Mouse (Mus musculus): Measurements from ENCODE around the gene Sh2d3c. TPM values are rescaled to one million over a fixed set of nuclear protein-coding genes. Genes with fewer than 3 reads are reported as not detected.

Sh2d3c gene
- polyA plus RNA-seq, 1 experiment from 2014 or later, result 46.2 TPM

DNA sequence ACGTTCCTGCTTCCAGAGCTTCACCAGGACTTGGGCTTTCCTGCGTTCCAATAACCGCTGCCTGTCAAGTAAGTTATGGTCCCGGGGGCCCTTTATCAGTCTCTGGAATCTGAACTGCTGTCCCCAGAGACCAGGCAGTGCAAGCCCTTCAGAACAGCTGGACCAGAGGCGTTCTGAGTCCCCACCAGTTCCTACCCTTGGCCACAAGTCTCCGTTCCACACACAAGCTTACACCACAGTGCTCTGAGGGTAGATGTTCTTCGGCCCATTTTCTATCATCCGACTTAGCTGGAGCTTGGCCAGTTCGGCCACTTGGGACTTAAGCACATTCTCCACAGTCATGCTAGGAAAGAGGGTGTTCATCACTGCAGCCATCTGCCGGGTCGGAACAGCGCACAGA is 46.4 kb downstream of the Sh2d3c start:
- Histone ChIP-seq H3K4me2 (ENCODE audit: low read depth, low read length) (no peak overlapping the region), H3K36me3 (ENCODE audit: control insufficient read depth, insufficient read depth, low read length) (peaks cover 4% of the 10 kb centered on the region; the same call in 1 of the 2 replicates), H3K27me3 (ENCODE audit: control insufficient read depth, insufficient read depth, low read depth, low read length) (no peaks in the 10 kb centered on the region), H3K9me3 (ENCODE audit: control insufficient read depth, low read length) (no peaks in the 10 kb centered on the region), H3K27ac (ENCODE audit: low read length) (no peak overlapping the region), H3K4me1 (replicated peaks; ENCODE audit: control insufficient read depth, insufficient read depth, low read length) (peaks cover 4% of the 10 kb centered on the region; the same call in 1 of the 2 replicates), H3K9ac (ENCODE audit: low read length) (no peak overlapping the region), H3K4me3 (ENCODE audit: low read length) (no peak overlapping the region)
- ATAC-seq (ENCODE audit: low read depth), result no peak
- 68% methylated on average over 12 of the region's 12 CpGs for WGBS

DNA sequence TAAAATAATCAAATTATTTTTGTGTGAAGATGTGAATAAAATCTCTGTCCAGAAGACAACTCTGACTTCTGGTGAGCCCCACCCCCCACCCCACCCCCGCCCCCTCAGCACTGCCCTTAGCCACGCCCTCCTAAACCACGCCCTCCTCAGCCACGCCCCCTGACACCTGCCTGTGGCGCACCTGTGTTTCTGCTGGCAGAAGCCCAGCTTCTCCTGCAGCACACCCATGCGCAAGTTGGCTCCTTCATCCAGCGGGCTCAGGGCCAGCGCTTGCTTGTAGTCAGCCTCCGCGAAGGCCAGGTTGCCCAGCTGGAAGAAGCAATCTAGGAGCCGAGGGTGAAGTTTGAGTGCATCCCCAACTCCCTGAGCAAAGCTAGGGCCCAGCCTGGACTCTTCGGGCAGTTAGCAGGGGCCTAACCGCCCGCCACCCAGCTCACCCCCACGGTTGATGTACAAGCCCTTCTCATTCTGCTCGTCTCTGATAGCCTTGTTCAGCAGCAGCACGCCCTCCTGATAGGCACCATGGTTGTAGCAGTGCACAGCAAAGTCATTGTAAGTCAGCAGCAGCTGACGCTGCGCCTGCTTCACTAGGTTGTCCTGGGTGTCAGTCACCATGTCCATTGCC is 47.9 kb downstream of the Sh2d3c start:
- H3K4me1 ChIP-seq (replicated peaks; ENCODE audit: control insufficient read depth, insufficient read depth, low read length), result peaks cover 4% of the 10 kb centered on the region; the same call in 1 of the 2 replicates
- H3K4me3 ChIP-seq (ENCODE audit: low read length), result no peak overlapping the region
- H3K27me3 ChIP-seq (ENCODE audit: control insufficient read depth, insufficient read depth, low read depth, low read length), result no peaks in the 10 kb centered on the region
- no peak overlapping the region for H3K9ac ChIP-seq (ENCODE audit: low read length)
- H3K9me3 ChIP-seq (ENCODE audit: control insufficient read depth, low read length), result no peaks in the 10 kb centered on the region
- peak; percentile 32; the same call in 1 of the 2 replicates for ATAC-seq (ENCODE audit: low read depth)
- H3K36me3 ChIP-seq (ENCODE audit: control insufficient read depth, insufficient read depth, low read length), result no peaks in the 10 kb centered on the region
- 42% methylated on average over 19 of the region's 19 CpGs for WGBS
- no peak overlapping the region for H3K4me2 ChIP-seq (ENCODE audit: low read depth, low read length)
- no peak overlapping the region for H3K27ac ChIP-seq (ENCODE audit: low read length)

DNA sequence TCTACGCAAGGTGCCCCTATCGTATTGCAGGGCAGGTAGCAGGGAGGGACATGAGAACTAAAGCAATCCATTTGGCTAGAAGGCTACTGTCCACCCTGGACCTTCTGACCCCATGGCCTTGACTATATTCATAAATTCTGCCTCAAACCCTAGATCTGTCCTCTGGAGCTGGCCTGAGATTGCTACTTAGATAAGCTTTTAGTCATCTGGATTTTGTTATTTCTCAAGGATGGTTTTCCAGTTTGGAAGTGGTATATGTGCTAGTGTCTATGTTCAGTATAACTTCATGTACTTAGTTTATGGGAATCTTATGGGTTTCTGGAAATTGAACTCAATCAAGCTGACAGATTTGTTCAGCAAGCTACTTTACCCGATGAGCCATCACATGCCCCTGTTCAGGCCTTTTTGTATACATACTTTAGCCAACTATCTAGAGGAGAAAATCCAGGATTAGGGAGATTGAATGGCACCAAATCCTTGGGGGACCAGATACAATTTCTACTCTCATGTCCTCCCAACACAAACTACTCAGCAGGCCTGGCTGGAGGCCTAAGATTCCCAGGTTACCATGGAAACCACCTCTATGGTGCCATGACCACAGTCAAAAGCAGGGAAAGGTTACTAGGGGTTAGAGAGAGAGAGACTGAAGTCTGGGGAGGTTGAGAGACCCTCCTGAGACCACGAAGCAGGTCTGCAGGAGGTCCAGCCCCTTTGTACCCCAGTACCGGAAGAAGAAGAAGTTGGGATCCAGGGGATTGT is 48.7 kb downstream of the Sh2d3c start:
- Histone ChIP-seq H3K4me3 (ENCODE audit: low read length) (no peak overlapping the region), H3K4me2 (ENCODE audit: low read depth, low read length) (no peak overlapping the region), H3K4me1 (replicated peaks; ENCODE audit: control insufficient read depth, insufficient read depth, low read length) (peaks cover 4% of the 10 kb centered on the region; the same call in 1 of the 2 replicates), H3K36me3 (ENCODE audit: control insufficient read depth, insufficient read depth, low read length) (no peaks in the 10 kb centered on the region), H3K9me3 (ENCODE audit: control insufficient read depth, low read length) (no peaks in the 10 kb centered on the region), H3K27ac (ENCODE audit: low read length) (no peak overlapping the region), H3K9ac (ENCODE audit: low read length) (no peak overlapping the region), H3K27me3 (ENCODE audit: control insufficient read depth, insufficient read depth, low read depth, low read length) (no peaks in the 10 kb centered on the region)
- 70% methylated on average over 5 of the region's 5 CpGs for WGBS
- ATAC-seq (ENCODE audit: low read depth), result no peak

DNA sequence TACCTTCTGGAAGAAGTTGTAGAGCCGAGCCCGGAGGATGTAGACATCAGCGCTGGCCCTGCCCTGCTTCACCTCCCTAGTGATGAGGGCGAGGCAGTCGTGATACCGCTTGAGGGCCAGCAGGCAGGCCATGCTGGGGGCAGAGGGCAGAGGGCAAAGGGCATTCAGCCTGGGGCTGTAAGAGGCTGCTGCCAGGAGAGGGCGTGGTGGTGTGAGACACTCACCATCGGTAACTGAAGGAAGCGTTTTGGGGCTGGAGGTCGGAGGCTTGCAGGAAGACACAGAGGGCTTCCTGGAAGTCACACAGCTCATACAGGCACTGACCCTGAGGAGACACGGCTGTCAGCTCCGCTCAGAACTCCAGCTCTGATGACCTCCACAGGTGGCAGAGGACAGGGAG is 51.0 kb downstream of the Sh2d3c start:
- WGBS, result 26% methylated on average over 12 of the region's 12 CpGs
- H3K27ac ChIP-seq (ENCODE audit: low read length), result no peak overlapping the region
- H3K4me1 ChIP-seq (replicated peaks; ENCODE audit: control insufficient read depth, insufficient read depth, low read length), result peaks cover 16% of the 10 kb centered on the region
- no peak overlapping the region for H3K9ac ChIP-seq (ENCODE audit: low read length)
- H3K9me3 ChIP-seq (ENCODE audit: control insufficient read depth, low read length), result no peaks in the 10 kb centered on the region
- no peaks in the 10 kb centered on the region for H3K36me3 ChIP-seq (ENCODE audit: control insufficient read depth, insufficient read depth, low read length)
- no peak overlapping the region for H3K4me2 ChIP-seq (ENCODE audit: low read depth, low read length)
- no peak for ATAC-seq (ENCODE audit: low read depth)
- H3K27me3 ChIP-seq (ENCODE audit: control insufficient read depth, insufficient read depth, low read depth, low read length), result no peaks in the 10 kb centered on the region
- no peak overlapping the region for H3K4me3 ChIP-seq (ENCODE audit: low read length)

DNA sequence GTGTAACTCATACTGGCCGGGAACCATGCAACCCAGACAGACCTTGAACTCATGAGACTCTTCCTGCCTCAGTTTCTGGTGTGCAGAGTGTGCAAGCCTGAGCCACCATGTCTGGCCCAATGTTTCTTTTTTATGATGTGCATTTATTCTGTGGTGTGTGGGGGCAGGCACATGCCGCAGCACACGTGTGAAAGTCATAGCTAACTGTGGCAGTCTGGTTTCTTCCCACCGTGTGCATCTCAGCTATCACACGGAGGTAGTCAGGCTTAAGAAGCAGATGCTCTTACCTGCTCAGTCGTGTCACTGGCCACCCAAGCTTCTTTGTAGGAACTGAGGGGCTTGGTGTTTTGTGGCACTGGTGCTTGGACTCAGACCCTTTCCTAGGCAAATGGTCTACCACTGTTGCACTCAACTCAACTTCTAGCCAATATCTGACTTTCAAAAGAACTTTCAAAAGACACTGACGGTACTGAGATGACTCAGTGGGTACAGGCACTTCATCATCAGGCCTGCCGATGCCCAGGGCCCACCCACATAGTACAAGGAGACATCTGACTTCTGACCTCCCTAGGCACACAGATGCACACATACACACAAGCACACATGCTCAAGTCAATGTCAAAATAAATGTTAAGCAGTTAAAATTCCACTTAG is 51.9 kb downstream of the Sh2d3c start:
- H3K4me2 ChIP-seq (ENCODE audit: low read depth, low read length), result no peak overlapping the region
- ATAC-seq (ENCODE audit: low read depth), result no peak
- H3K4me3 ChIP-seq (ENCODE audit: low read length), result no peak overlapping the region
- no peak overlapping the region for H3K9ac ChIP-seq (ENCODE audit: low read length)
- H3K4me1 ChIP-seq (replicated peaks; ENCODE audit: control insufficient read depth, insufficient read depth, low read length), result peaks cover 16% of the 10 kb centered on the region
- 66% methylated on average over 8 of the region's 8 CpGs for WGBS
- no peaks in the 10 kb centered on the region for H3K9me3 ChIP-seq (ENCODE audit: control insufficient read depth, low read length)
- H3K36me3 ChIP-seq (ENCODE audit: control insufficient read depth, insufficient read depth, low read length), result no peaks in the 10 kb centered on the region
- no peak overlapping the region for H3K27ac ChIP-seq (ENCODE audit: low read length)
- no peaks in the 10 kb centered on the region for H3K27me3 ChIP-seq (ENCODE audit: control insufficient read depth, insufficient read depth, low read depth, low read length)

DNA sequence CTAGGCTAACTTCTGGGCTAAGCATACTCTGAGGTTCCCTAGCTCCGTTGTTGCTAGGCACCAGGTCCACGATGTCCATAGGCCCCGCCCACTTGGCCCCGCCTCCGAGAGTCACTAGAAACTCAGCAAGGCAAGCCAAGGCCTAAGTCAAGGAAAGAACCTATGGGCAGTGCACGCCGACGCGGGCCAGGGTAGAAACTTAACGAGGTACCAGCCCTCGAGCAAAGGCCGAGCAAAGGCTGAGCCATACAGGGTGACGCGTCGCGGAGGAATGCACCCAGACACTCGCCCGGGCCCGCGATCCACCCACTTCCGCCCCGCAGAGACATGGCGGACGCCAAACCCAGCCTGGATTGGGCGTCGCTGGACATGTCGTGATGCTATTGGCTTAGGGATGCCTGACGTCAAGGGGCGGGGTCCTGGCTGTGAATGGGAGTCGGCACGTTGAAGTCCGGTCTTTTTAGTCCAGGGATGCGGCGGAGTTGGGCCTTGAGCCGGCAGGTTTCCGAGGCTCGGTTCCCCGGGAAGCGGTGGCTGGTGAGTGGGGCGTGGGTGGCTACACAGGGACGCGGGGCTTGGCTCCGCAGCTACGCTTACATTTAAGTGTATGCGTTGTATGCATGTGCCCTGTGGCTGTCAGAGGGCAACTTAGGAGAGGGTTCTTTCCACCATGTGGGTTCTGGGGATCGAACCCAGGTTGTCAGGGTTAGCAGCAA is 54.7 kb downstream of the Sh2d3c start, which contains the start of the genes Ttc16 and Ptrh1:
Ttc16 (minus strand) TSS at position 275 of the 716 bp plus-strand sequence.
Ptrh1 (plus strand) TSS at position 428 of the 716 bp plus-strand sequence.
- Histone ChIP-seq H3K4me3 (ENCODE audit: low read length) (peak within 1 kb of the TSS; percentile 70), H3K27ac (ENCODE audit: low read length) (peak within 1 kb of the TSS; percentile 68), H3K4me1 (replicated peaks; ENCODE audit: control insufficient read depth, insufficient read depth, low read length) (peaks cover 16% of the 10 kb centered on the region), H3K36me3 (ENCODE audit: control insufficient read depth, insufficient read depth, low read length) (no peaks in the 10 kb centered on the region), H3K9ac (ENCODE audit: low read length) (peak within 1 kb of the TSS; percentile 72), H3K4me2 (ENCODE audit: low read depth, low read length) (peak within 1 kb of the TSS; percentile 95), H3K27me3 (ENCODE audit: control insufficient read depth, insufficient read depth, low read depth, low read length) (no peaks in the 10 kb centered on the region), H3K9me3 (ENCODE audit: control insufficient read depth, low read length) (no peaks in the 10 kb centered on the region)
- peak; percentile 98 for ATAC-seq (ENCODE audit: low read depth)
- under 1% methylated on average over 41 of the region's 46 CpGs for WGBS

DNA sequence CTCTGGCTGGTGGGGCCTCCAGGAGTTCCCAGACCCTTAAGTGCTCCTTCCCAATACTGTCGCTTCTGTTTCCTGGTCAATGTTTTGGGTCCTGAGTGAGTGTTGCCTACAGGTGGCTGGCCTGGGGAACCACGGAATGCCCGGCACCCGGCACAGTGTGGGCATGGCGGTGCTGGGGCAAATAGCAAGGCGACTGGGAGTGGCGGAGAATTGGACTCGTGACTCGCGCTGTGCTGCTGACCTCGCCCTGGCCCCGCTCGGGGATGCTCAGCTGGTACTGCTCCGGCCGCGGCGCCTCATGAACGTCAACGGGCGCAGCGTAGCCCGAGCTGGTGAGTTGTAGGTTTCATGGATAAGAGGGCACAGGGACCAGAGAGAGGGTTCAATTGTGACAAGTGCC is 55.3 kb downstream of the Sh2d3c start:
- peak overlapping the region; percentile 95 for H3K4me2 ChIP-seq (ENCODE audit: low read depth, low read length)
- 17% methylated on average over 22 of the region's 22 CpGs for WGBS
- H3K27ac ChIP-seq (ENCODE audit: low read length), result no peak overlapping the region
- H3K4me3 ChIP-seq (ENCODE audit: low read length), result peak overlapping the region; percentile 70
- H3K4me1 ChIP-seq (replicated peaks; ENCODE audit: control insufficient read depth, insufficient read depth, low read length), result peaks cover 16% of the 10 kb centered on the region
- H3K9me3 ChIP-seq (ENCODE audit: control insufficient read depth, low read length), result no peaks in the 10 kb centered on the region
- no peaks in the 10 kb centered on the region for H3K27me3 ChIP-seq (ENCODE audit: control insufficient read depth, insufficient read depth, low read depth, low read length)
- H3K36me3 ChIP-seq (ENCODE audit: control insufficient read depth, insufficient read depth, low read length), result no peaks in the 10 kb centered on the region
- peak overlapping the region; percentile 72 for H3K9ac ChIP-seq (ENCODE audit: low read length)
- ATAC-seq (ENCODE audit: low read depth), result no peak

DNA sequence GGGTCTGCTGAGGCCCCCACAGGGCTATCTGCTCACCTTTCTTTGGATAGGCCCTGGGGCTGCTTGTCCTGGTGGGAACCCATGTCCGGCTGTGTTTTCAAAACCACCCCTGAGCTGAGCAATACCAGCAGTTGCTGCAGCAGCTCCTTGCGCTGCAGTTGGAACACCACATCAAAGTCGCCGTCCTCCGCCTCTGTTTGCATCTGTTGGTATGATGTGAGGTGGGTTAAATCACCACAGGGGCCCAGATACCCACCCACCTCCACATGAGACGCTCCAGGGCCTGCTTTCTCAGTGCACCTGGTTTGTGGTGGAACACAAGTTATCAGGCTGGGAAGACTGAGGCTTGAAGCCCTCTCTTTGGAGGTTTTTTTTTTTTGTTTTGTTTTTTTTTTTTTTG is 57.2 kb downstream of the Sh2d3c start:
- Histone ChIP-seq H3K36me3 (ENCODE audit: control insufficient read depth, insufficient read depth, low read length) (no peaks in the 10 kb centered on the region), H3K4me1 (replicated peaks; ENCODE audit: control insufficient read depth, insufficient read depth, low read length) (peaks cover 11% of the 10 kb centered on the region), H3K4me3 (ENCODE audit: low read length) (no peak overlapping the region), H3K9ac (ENCODE audit: low read length) (no peak overlapping the region), H3K9me3 (ENCODE audit: control insufficient read depth, low read length) (no peaks in the 10 kb centered on the region), H3K27ac (ENCODE audit: low read length) (no peak overlapping the region), H3K27me3 (ENCODE audit: control insufficient read depth, insufficient read depth, low read depth, low read length) (no peaks in the 10 kb centered on the region), H3K4me2 (ENCODE audit: low read depth, low read length) (no peak overlapping the region)
- no peak for ATAC-seq (ENCODE audit: low read depth)
- 89% methylated on average over 6 of the region's 6 CpGs for WGBS

Data from lung, embryonic 16.5 days (tissue).